Mouse (Mus musculus): ENCODE measurements around the gene 2010111I01Rik.
"Not testable (repeated sequence)": the region's sequence is repeated elsewhere in the genome, so short reads cannot be mapped to it uniquely, and the experiment has no call there.

2010111I01Rik gene

DNA sequence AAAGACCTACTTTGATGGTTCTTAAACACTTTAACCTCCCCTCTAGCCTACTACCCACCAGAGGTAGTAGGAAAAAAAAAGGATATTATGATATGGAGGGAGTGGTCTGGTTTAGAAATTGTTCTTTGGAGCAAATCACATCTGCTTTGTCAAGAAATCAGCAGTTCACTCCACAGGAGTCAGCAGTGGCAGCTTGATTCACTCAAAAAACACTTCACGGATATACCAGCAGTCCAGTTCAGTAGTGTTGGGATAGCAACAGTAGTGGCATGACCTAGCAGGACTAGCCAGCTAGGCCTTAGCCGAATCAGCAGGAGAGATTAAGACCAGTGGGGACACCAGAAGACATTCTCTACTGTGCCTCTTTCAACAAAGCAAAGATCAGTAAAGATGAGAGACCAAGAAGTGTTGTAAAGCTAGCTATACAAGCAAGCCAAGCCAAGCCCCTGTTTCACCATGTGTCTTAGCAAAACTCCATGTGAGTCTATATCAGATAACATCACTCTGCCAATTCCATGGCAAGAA, 110.7 kb downstream of the 2010111I01Rik start:
- no peak for DNase-seq (ENCODE audit: low spot score in 2 of 2)

DNA sequence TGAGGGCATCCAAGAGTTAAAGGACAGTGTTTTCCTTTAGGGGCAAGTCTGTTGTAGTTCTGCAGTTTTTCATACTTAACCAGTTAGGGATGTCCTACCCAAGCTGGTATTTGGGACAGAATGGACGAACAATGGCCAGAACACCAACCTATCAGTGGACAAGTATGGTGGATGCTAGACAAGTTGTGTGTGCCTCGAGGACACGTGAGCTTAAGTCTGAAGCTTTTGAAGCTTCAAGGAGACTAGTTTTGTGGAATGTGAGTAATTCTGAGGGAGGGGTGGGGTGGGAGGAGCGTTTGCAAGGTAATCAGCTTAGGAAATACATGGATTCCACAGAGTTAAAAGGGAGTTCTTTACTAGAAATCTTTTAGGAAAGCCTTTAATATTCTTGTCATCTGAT, 115.5 kb downstream of the 2010111I01Rik start:
- DNase-seq (ENCODE audit: low spot score in 2 of 2), result no peak

DNA sequence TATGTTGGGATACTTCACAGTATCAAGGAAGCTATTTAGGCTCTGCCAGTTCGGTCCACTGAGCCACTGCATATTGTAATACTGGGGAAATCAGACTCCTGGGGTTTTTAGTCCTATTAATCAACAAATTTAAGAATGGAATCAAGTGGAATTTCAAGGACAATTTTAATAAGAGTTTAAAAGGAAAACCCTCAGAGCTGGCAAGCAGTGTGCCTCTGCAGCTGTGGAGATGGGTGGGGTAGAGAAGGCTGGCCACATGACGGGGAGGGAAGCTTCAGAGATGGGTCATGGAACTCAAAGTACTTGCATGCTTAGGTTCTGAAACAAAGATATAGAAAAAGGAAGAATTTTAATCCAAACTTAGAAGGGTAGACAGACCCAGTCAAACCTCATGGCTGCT, 116.1 kb downstream of the 2010111I01Rik start:
- DNase-seq (ENCODE audit: low spot score in 2 of 2), result no peak

DNA sequence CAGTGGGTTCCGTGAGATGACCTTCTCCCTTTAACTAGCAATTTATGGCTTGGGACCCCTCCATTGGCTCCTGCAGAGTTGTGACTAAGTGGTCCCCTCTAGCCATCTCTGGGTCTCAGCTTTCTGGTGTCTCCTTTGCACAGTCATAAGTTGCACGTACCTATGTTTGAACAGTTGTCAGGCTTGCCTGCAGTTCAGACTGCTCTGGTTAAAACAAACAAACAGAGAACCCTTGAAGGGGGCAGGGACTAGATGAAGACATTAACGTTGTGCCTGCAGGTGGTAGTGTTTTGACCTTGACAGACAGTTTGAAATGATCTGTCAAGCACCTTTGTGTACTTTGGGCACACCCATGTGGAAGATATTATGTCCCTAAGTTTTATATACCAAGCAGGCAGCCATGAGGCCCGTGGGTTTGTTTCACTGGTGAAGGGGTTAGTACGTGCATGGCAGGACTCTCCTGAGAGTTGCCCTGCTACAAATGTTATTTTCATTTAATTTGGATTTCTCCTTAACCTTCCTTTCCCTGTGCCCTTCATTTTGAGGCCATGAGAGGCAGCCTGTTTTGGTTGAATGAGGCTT, 118.0 kb downstream of the 2010111I01Rik start:
- DNase-seq (ENCODE audit: low spot score in 2 of 2), result no peak

DNA sequence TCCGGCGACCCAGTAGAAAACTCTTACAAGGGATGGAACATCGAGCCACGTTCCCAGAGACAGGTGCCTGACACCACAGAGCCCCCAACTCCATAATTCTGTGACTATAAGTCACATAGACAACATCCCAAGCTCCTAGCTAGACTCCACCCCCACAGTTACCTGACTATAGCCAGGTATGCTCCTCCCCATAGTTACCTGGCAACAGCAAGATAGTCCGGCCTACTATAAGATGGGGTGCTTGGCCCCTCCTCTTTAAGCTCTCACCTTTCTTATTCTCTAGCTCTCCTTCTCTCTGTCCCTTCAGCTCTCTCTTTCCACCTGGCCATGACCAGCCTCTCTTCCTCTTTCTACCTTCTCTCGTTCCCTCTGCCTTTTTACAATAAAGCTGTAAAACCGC, 118.4 kb downstream of the 2010111I01Rik start:
- DNase-seq (ENCODE audit: low spot score in 2 of 2), result not testable (repeated sequence)

DNA sequence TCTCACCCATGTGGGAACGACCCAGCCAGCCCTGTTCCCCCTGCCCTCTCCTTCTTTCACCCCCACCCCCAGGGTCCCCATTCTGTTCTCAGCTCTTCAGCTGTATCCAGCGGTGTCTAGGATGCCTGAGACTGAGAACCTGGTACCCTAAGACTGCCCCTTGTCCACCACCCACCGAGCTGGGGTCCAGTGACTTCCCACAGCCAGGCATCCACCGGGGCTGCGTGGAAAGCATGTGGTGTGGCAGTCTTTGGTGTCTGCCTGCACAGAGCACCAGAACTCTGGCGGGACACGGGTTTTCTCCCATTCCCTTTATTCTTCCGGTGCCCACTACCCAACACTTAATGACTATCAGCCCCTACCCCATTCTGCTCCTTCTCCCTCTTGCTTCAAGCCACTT, 119.0 kb downstream of the 2010111I01Rik start:
- DNase-seq (ENCODE audit: low spot score in 2 of 2), result no peak

DNA sequence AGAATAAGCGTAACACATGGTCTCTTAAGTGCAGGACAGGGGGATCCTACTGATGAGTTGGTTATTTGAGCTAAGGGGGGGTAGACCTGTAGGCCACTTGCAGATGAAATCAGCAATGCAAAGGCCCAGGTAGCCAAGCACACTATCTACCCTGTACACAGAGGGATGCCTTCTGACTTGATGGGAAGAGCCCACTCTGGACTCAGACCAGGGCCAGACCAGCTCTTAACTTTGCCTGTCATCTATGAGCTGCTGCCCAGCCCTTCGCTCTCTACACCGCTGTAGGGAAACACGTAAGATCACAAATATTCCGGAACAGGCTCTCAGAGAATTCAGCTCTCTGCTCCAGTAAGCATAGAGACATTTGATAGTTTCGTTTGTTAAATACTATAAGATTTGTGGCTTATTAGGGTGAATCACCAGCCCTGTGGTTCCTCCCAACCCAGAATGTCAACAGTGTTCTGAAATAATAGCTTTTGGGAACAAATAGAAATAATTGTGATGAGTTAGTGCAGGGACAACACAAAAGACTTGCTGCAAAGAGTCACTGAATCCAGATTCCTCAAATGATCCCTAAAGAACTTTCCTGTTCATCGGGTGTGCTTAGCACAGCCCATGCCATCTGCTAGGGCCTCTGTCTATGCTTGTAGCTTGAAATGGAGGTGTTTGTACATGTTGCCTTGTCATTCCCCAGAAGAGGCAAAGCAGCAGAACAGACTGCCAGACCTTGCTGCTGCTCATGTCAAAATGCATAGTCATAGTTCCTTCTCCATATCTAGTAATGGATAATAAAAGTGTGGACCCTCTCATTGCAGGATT, 123.4 kb downstream of the 2010111I01Rik start:
- DNase-seq (ENCODE audit: low spot score in 2 of 2), result no peak

DNA sequence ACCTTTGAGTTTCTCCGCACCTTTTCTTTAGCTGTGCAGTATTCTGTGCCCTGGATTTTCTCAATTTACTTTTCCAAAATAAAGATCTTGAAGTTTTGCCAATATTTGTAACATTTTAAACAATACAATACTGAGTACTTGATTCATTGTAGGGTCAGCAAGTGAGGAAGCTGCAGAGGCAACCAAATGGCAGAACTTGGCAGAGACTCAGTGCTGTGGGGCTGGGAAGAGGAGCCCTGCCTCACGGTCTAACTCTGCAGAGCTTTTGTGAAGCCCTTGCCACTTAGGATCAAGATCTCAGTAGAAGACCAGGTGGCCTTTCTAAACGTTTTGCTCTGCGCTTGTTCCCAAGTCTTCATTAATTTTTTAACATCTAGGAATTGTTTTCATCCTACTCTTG, 124.8 kb downstream of the 2010111I01Rik start:
- DNase-seq (ENCODE audit: low spot score in 2 of 2), result no peak

DNA sequence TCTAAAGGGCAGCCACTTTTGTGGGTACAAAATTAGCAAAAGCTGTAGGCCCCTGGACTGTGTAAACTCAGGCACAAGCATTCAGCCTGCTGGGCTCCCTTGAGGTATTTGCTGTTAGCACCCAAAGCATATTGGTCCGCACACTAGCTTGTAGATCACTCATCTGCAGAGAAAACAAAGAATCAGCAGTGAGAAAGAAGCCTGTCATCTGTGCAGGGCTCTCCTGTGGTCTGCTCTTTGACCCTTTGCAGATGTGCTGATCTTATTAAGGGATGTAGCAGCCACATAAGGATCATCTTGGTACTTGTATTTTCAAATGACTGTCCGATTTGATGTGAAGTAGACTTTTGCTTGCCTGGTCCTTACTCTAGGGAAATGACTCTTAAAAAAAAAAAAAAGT, 126.6 kb downstream of the 2010111I01Rik start:
- DNase-seq (ENCODE audit: low spot score in 2 of 2), result no peak

DNA sequence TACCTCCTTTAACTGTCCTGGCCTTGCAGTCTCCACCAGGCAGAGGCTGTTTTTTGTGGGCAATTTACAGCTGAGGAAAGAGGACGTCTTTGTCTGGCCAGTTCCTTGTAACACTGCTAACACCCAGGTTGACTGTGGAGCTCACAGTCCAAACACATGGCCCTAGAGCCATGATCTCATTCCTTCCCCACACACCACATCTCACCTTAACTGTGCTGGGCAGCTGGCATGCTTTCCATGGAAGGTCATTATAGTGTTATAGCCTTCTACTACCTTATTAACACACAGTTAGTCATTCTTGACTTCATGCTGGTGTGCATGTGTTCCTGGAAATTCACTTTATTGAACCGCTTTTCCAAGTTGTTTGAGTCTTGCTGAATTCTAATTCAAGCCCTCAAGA, 127.6 kb downstream of the 2010111I01Rik start:
- no peak for DNase-seq (ENCODE audit: low spot score in 2 of 2)

DNA sequence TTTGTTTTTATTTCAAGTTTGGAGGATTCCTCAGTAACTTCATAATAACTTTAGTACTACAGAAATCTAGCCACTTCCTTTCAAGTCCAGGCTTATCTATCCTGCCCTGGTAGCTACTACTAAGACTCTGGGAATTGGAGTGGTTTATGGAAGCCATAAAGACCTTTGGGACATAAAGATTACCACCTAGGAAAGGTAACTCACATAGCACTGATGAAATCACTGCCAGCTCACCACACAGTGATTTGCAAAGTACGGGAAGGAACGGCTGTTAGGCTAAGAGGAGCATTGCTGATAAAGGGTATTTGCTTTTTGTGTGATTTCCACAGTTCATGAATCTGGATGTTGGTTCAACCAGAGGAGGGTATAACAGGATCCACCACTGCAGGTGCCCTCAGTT, 128.2 kb downstream of the 2010111I01Rik start:
- no peak for DNase-seq (ENCODE audit: low spot score in 2 of 2)

DNA sequence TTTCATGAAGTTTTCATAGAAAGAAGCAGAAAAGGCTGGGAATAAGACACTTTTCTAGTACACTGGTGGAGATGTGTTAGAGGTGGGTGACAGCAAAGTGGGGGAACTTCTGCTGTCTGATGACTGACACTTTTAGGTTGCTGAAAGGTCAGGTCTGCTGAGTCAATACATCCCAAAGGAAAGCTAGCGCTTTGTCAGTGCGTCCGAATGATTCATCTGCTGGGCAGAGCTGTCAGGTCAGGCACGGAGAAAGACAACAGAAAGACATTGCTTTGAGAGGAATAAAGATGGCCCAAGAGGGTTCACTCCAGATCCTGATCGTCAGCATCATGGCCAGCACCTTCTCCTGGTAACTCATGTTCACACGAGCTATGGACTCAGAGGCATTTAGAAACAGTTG, 128.9 kb downstream of the 2010111I01Rik start:
- no peak for DNase-seq (ENCODE audit: low spot score in 2 of 2)

DNA sequence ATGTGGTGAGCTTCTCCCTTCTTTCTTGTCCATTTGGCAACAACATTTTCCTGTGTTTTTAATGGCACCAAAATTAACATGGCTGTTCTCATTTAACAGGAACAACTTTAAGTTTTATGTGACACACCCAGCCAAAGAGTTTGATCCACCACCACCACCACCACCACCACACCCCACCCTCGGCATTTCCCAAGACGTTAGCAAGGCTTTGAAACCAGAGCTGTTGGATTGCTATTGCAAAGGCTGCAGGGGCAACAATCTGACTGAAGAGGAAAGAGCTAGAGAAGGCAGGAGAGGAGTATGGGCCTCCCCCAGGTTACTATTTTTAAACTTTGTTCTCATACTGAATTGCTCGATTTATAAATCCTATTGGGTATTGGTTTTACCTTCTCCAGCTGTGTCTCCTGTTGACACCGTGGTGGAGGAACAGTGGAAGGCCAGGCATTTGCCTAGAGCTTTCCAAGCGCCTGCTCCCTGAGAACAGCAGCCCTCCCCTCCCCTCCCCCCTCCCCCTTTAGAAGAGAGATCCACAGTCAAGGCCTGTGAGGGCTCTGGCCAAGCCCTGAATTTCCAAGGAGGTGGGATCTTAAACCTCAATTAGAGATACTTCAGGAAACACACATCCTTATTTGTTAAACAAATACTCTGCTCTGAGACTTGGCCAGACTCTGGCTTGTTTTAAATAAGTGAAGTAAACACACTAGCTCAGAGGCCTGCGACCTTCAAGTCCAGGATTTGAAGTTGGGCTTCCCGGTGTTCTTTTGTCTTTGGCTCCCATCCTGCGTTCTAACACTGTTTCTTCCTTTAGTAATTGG, 129.8 kb downstream of the 2010111I01Rik start:
- DNase-seq (ENCODE audit: low spot score in 2 of 2), result peak in 1 of 2 experiments; percentile 48

DNA sequence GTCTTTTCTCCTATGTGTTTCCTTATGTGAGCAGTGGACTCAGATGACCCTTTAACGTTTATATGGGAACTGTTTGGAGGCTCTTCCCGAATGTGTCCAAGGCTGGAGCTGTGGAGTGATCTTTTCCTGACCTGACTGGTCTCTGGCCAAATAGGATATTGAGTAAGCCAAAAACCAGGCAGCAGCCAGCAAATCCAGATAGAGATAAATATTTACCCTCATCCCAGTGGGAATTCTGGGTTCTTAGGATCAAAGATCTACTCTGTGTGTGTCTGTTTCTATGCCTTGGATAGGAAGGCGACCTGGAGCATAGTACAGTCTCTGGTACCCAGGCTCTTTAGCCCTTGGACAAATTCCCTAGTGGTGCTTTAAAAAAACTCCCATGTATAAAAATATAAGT, 132.1 kb downstream of the 2010111I01Rik start:
- DNase-seq (ENCODE audit: low spot score in 2 of 2), result no peak

DNA sequence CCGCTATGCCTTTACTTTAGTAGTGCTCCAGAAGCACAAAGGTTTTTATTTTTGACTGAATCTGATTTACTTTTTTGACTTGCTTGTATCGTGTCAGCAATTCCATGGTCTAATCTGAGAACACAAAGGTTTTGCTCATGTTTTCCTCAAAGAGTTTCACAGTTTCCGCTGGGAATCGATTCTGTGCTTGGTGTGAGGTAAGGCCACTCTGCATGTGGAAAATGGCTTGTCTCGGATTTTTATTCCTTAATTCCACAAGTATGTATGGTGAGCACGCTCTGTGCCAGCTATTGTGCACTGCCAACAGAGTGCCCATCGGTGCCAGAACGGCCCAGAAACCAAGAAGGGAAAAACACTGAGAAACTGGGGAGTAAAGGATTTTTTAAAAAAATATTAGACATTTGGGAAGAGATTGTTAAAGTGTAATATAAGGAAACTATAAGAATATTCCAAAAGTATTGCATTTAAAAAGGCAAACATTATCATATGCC, 132.8 kb downstream of the 2010111I01Rik start:
- DNase-seq (ENCODE audit: low spot score in 2 of 2), result no peak

DNA sequence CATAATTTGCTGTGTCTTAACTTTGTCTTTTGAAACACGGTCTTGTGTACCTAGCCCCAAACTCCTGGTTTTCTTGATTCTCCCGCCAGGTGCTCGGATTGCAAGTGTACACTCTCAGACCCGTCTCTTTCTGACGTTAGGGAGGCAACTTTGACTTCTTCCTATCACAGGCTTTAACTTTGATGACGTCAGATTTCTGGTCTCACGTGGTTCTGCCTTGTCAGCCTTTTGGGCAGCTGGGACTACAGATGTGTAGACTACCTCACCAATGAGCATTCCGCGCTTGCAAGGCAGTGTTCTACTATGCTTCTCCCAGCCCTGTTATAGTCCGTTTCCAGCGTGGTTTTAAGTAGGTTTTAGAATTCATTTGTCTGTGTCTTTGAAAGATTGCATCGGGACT, 137.1 kb downstream of the 2010111I01Rik start:
- DNase-seq (ENCODE audit: low spot score in 2 of 2), result no peak

DNA sequence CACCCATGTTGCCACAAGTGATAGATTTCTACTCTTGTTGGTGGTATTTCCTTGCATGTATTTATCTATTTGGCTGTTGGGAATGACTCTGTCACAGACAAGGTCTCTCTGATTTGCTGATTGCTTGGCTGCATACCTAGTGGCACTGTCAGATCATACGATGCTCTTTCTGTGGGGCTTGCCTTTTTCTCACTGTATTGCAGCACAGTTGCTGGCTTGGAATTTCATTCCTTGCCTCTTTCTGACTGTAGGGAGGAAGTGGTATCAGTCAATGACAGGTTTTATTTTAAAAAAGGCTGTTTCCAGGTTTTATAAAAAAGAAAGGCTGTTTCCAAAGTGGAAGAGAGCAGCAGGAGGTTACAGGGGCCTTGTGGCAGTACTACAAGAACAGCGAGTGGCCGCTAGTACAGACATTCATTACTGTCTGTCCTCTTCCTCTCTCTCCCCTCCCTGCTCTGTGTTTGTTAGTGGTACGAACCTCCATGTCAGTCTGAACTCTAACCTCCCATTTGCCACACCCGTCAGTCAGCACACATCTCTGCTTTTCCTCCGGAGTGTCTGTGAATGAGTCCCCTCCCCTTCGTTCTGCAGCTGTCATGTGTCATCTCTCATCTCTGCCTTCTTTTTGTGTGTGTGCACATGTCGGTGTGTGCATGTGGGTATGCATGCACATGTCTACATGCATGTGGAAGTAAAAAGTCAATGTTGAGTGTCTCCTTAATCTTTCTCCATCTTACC, 138.3 kb downstream of the 2010111I01Rik start:
- DNase-seq (ENCODE audit: low spot score in 2 of 2), result no peak

DNA sequence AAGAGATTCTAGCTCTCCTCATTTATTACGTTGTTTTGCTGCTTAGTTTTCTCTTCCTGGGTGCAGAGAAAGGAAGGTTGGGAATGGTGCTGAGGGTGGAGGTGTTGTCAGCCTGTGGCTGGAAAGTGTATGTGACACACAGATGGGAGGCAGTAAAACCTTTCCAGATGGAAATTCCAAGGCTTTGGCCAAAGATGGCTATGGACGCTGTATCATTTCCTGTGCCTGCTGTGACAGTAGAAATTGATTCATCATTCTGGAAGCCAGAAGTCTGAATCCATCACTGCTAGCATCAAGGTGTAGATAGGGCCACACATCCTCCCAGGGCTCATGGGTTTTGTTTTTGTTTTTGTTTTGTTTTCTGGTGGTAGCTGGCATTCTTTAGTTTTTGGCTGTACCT, 141.9 kb downstream of the 2010111I01Rik start:
- no peak for DNase-seq (ENCODE audit: low spot score in 2 of 2)

DNA sequence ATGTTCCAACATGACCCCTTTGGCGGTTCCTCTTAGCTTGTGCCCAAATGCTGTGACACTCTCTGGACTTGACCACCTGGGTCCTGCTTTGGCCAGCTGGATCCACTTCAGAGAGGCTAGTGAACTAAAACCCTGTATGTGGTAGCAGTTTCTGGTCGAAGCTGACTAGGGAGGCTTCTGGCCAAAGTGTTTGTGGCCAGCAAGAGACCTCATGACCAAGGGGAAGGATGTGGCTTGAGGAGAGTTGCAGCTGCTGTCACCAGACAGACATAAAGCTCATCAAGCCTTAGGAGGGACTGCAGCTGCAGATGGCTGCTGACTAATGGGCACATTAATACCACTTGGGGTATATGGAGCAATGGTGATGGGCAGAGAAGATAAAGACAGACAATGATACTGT, 143.9 kb downstream of the 2010111I01Rik start:
- peak in 1 of 2 experiments; percentile 51 for DNase-seq (ENCODE audit: low spot score in 2 of 2)

DNA sequence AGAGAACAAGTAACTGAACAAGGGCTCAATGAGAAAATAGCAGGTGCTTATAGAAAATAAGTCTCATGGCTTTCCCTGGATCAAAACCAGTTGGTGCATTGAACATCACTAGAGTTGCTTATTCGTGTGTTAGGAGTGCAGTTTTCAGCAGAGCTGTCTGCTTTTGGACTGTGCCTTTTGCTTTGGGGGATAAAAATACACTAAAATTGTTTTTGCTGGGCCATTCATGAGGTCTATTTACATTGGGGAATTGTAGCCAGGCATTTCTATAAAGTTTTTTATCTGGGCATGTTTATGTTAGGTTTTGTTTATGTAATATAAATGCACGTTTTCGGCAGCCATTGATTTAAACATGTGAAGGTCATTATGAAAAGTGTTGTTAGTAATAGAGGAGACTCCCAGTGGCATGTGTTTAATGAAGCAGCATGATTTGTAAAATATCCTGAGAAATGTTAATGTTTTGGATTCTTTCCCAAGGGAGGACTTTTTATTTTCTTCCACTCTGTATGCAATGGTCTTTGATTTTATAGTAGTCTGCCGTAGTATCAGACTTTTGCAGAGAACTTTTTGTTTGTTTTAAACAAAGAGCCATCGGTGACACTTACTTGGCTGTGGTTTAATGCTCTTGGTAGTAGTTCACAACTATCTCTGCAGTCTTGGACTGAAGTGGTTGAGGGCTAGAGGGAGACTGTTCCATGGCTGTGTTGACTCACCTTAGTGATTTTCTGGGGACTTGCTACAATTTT, 146.8 kb downstream of the 2010111I01Rik start:
- DNase-seq (ENCODE audit: low spot score in 2 of 2), result no peak

Measured in right cerebral cortex, postnatal 10 days (tissue).